Comparison of ENCODE assay signal across 7 mouse cellular contexts in the genomic region with DNA sequence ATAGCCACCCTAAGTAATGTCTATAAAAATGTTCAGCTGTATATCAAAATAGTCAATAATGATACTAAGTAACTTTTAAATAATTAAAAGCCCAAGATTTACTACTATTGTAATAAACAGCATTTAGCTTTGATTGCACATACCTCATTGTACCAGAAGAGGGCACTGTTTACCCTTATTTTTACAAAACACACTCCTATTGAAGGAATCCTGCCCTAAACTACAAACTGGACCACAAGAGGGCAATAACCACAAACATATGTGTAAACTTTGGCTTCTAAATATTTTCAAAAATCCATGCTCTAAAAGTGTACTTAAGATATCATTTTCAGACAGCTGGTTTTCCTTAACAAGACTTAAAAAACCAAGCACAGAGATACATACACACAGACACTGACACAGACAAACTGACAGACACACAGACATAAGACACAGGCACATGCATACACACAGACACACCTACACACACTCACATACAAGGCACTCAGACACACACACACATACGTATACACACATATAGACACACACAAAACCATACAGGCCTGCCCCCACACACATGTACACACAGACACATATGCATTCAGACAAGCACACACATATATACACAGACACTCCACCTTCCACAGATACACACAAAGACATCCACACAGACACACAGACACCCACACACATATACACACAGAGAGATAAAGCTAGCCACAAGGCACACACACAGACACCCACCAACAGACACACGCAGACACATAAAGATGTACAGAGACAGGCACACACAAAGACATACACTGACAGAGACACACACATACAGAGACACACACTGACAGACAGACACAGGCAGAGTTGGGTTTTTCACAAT. TPM values are rescaled to one million over a fixed set of nuclear protein-coding genes. Genes with fewer than 3 reads are reported as not detected.
DNase-seq lines count a peak whose midpoint lies in the region; ATAC-seq and TF ChIP-seq lines count a peak whose summit lies in the region.

No protein-coding gene starts in this region.

- H3K27me3 ChIP-seq in liver, adult 2 months (ENCODE audit: control insufficient read depth, insufficient read depth, low read length): no peaks in the 10 kb centered on the region
- no peaks in the 10 kb centered on the region for H3K27me3 ChIP-seq in hindbrain, embryonic 13.5 days
- no peaks in the 10 kb centered on the region for H3K27me3 ChIP-seq in liver, embryonic 11.5 days (replicated peaks; ENCODE audit: control insufficient read depth, insufficient read depth, low read length)
- no peaks in the 10 kb centered on the region for H3K27me3 ChIP-seq in neural tube, embryonic 14.5 days (ENCODE audit: control insufficient read depth, insufficient read depth, low read length)

- peak; percentile 63; the same call in 1 of the 2 replicates for ATAC-seq in hindbrain, embryonic 13.5 days (ENCODE audit: low FRiP score)
- peak; percentile 58 for ATAC-seq in liver, embryonic 11.5 days (replicated peaks; ENCODE audit: low FRiP score)
- peak; percentile 52 for ATAC-seq in neural tube, embryonic 14.5 days (ENCODE audit: low read depth)

- no peak overlapping the region for H3K9ac ChIP-seq in liver, adult 2 months (ENCODE audit: low read depth, low read length)
- no peak overlapping the region for H3K9ac ChIP-seq in hindbrain, embryonic 13.5 days
- H3K9ac ChIP-seq in liver, embryonic 11.5 days (ENCODE audit: low read depth, low read length): no peak overlapping the region
- H3K9ac ChIP-seq in neural tube, embryonic 14.5 days (replicated peaks; ENCODE audit: low read depth, low read length): no peak overlapping the region

- 79% methylated on average over 2 of the region's 2 CpGs for WGBS in liver, adult 2 months
- WGBS in hindbrain, embryonic 13.5 days: 78% methylated on average over 2 of the region's 2 CpGs
- WGBS in liver, embryonic 11.5 days: 78% methylated on average over 2 of the region's 2 CpGs
- 82% methylated on average over 2 of the region's 2 CpGs for WGBS in neural tube, embryonic 14.5 days

- H3K4me3 ChIP-seq in liver, adult 2 months (ENCODE audit: insufficient read depth, low read depth, low read length): no peak overlapping the region
- no peak overlapping the region for H3K4me3 ChIP-seq in hindbrain, embryonic 13.5 days
- no peak overlapping the region for H3K4me3 ChIP-seq in liver, embryonic 11.5 days (ENCODE audit: low read depth, low read length)
- no peak overlapping the region for H3K4me3 ChIP-seq in neural tube, embryonic 14.5 days (ENCODE audit: low read depth, low read length)

- no peaks in the 10 kb centered on the region for H3K4me1 ChIP-seq in liver, adult 2 months (ENCODE audit: control insufficient read depth, insufficient read depth, low read length)
- H3K4me1 ChIP-seq in hindbrain, embryonic 13.5 days (replicated peaks): no peaks in the 10 kb centered on the region
- no peaks in the 10 kb centered on the region; the same call in 1 of the 2 replicates for H3K4me1 ChIP-seq in liver, embryonic 11.5 days (replicated peaks; ENCODE audit: control insufficient read depth, insufficient read depth, low read length)
- no peaks in the 10 kb centered on the region for H3K4me1 ChIP-seq in neural tube, embryonic 14.5 days (ENCODE audit: control insufficient read depth, insufficient read depth, low read length)

- H3K27ac ChIP-seq in liver, adult 2 months (replicated peaks; ENCODE audit: insufficient read depth, low read depth, low read length): no peak overlapping the region
- H3K27ac ChIP-seq in hindbrain, embryonic 13.5 days: no peak overlapping the region
- H3K27ac ChIP-seq in liver, embryonic 11.5 days (ENCODE audit: low read depth, low read length): no peak overlapping the region
- H3K27ac ChIP-seq in neural tube, embryonic 14.5 days (ENCODE audit: low read depth, low read length): no peak overlapping the region

- no peaks in the 10 kb centered on the region for H3K9me3 ChIP-seq in hindbrain, embryonic 13.5 days
- no peaks in the 10 kb centered on the region for H3K9me3 ChIP-seq in liver, embryonic 11.5 days (ENCODE audit: control insufficient read depth, low read length)
- H3K9me3 ChIP-seq in neural tube, embryonic 14.5 days (ENCODE audit: control insufficient read depth, low read length): no peaks in the 10 kb centered on the region

- H3K36me3 ChIP-seq in liver, adult 2 months (ENCODE audit: control insufficient read depth, insufficient read depth, low read length): no peaks in the 10 kb centered on the region
- no peaks in the 10 kb centered on the region for H3K36me3 ChIP-seq in hindbrain, embryonic 13.5 days
- H3K36me3 ChIP-seq in liver, embryonic 11.5 days (ENCODE audit: control insufficient read depth, insufficient read depth, low read length): no peaks in the 10 kb centered on the region; the same call in 1 of the 2 replicates
- H3K36me3 ChIP-seq in neural tube, embryonic 14.5 days (ENCODE audit: control insufficient read depth, insufficient read depth, low read length): no peaks in the 10 kb centered on the region

- DNase-seq in liver, adult 2 months (ENCODE audit: extremely low read depth, low read depth, low spot score): peak; percentile 77
- no peak for DNase-seq in liver
- peak; percentile 75 for DNase-seq in MN1 (ENCODE audit: low spot score)
- DNase-seq in cerebellum, postnatal 10 days: peak; percentile 71 to 85
- no peak for DNase-seq in liver, embryonic 11.5 days (ENCODE audit: low spot score)

- no peaks in the 10 kb centered on the region; the same call in 1 of the 2 replicates for H3K79me2 ChIP-seq in liver, adult 2 months (ENCODE audit: control insufficient read depth, insufficient read depth, low read length)

- no peak overlapping the region for H3K4me2 ChIP-seq in hindbrain, embryonic 13.5 days
- no peak overlapping the region for H3K4me2 ChIP-seq in liver, embryonic 11.5 days
- H3K4me2 ChIP-seq in neural tube, embryonic 14.5 days (ENCODE audit: low read depth, low read length): no peak overlapping the region

- no peak for TF ChIP-seq POLR2A in liver, adult 2 months (IDR thresholded peaks at IDR 0.05; ENCODE audit: extremely low read depth, insufficient read depth, low read length)

- peak; percentile 65 for TF ChIP-seq CTCF in liver, adult 2 months (IDR thresholded peaks at IDR 0.05; ENCODE audit: low read depth, low read length)

RNA-seq across cellular contexts. Expression of gene Rpl5, which starts 21.3 kb away (rescaled TPM):
- 103 and 148 TPM in 2 replicates for total RNA-seq in liver, adult 2 months (2014; rRNA removed)
- 5.9 and 12.7 TPM in 2 replicates for polyA plus RNA-seq in liver, adult 2 months (2012; rRNA removed)
- polyA plus RNA-seq in hindbrain, embryonic 13.5 days (2015; fragmentation: Nextera tagmentation; extraction: Ambion mirVana): 62.5 and 68.2 TPM in 2 replicates
- 102 and 105 TPM in 2 replicates for polyA plus RNA-seq in liver, embryonic 11.5 days (2014; fragmentation: Nextera tagmentation; extraction: Ambion mirVana)
- polyA plus RNA-seq in neural tube, embryonic 14.5 days (2014; fragmentation: Nextera tagmentation; extraction: Ambion mirVana): 62.4 and 68.8 TPM in 2 replicates

RNA-seq across cellular contexts. Expression of gene Evi5, which starts 46.7 kb away (rescaled TPM):
- total RNA-seq in liver, adult 2 months (2014; rRNA removed): 118 and 136 TPM in 2 replicates
- 29.0 and 35.1 TPM in 2 replicates for polyA plus RNA-seq in liver, adult 2 months (2012; rRNA removed)
- polyA plus RNA-seq in hindbrain, embryonic 13.5 days (2015; fragmentation: Nextera tagmentation; extraction: Ambion mirVana): 48.8 and 55.0 TPM in 2 replicates
- polyA plus RNA-seq in liver, embryonic 11.5 days (2014; fragmentation: Nextera tagmentation; extraction: Ambion mirVana): 42.3 and 48.3 TPM in 2 replicates
- polyA plus RNA-seq in neural tube, embryonic 14.5 days (2014; fragmentation: Nextera tagmentation; extraction: Ambion mirVana): 56.8 and 59.9 TPM in 2 replicates

Comparison
In these comparisons a context has a peak if more than half of its experiments do, and no peak if none do; other contexts are left out.
1. DNase-seq: peak in liver, adult 2 months (single experiment), MN1 (single experiment) and cerebellum, postnatal 10 days (2 of 2); none in liver (single experiment) and liver, embryonic 11.5 days (single experiment).
2. Peak in every context shown above with its lines, with median percentiles within 50 percentile points of each other: ATAC-seq.